Mouse (Mus musculus) right cerebral cortex, adult 2 months (tissue): Measurements from ENCODE around the gene Calcoco2.
"Not testable (repeated sequence)": the region's sequence is repeated elsewhere in the genome, so short reads cannot be mapped to it uniquely, and the experiment has no call there.

ENCODE experiments used
- DNase-seq, 2 experiments: peaks; one replicate each; pipeline ENCODE4 v3.0.0; 2021 to 2022; ENCODE audit warnings: low spot score in 2 of 2

Calcoco2 gene

GRCm38 (mm10) chr11:96111751-96112150, at the start of gene Calcoco2:
TSS of gene Calcoco2 (minus strand) at chr11:96111964.
- no peak for DNase-seq

- no peak for DNase-seq
These were observed 35.7 kb upstream of the Calcoco2 start for GRCm38 (mm10) chr11:96147471-96147870.

- peak; percentile 60 to 74 for DNase-seq
These were observed 34.0 kb upstream of the Calcoco2 start for GRCm38 (mm10) chr11:96145622-96146270.

- no peak for DNase-seq
These were observed 32.0 kb upstream of the Calcoco2 start for GRCm38 (mm10) chr11:96143766-96144165.

GRCm38 (mm10) chr11:96140726-96141175, 29.0 kb upstream of the Calcoco2 start:
- DNase-seq = no peak

GRCm38 (mm10) chr11:96135847-96136246, 24.1 kb upstream of the Calcoco2 start:
- DNase-seq = no peak

- peak; percentile 29 to 70 for DNase-seq
These were observed 21.6 kb upstream of the Calcoco2 start, which contains the start of gene Ttll6 for GRCm38 (mm10) chr11:96133239-96133865. TSS of gene Ttll6 (plus strand) at chr11:96133786.

- DNase-seq = no peak
These were observed 18.8 kb upstream of the Calcoco2 start for GRCm38 (mm10) chr11:96130606-96131005.

GRCm38 (mm10) chr11:96124052-96124914, 12.5 kb upstream of the Calcoco2 start:
- DNase-seq = peak; percentile 6 to 9

GRCm38 (mm10) chr11:96122806-96123205, 11.0 kb upstream of the Calcoco2 start:
- DNase-seq = not testable (repeated sequence)

GRCm38 (mm10) chr11:96119401-96119800, 7.6 kb upstream of the Calcoco2 start:
- no peak for DNase-seq

GRCm38 (mm10) chr11:96116925-96117324, 5.2 kb upstream of the Calcoco2 start:
- not testable (repeated sequence) for DNase-seq

GRCm38 (mm10) chr11:96116116-96116515, 4.4 kb upstream of the Calcoco2 start:
- DNase-seq = no peak

GRCm38 (mm10) chr11:96115416-96115815, 3.7 kb upstream of the Calcoco2 start:
- no peak for DNase-seq

- no peak for DNase-seq
These were observed 2.3 kb upstream of the Calcoco2 start for GRCm38 (mm10) chr11:96114077-96114476.

GRCm38 (mm10) chr11:96110950-96111349, 814 bp downstream of the Calcoco2 start:
- DNase-seq = not testable (repeated sequence)

- DNase-seq = no peak
These were observed 3.4 kb downstream of the Calcoco2 start for GRCm38 (mm10) chr11:96108376-96108775.

- DNase-seq = peak; percentile 27 to 48
These were observed 18.4 kb downstream of the Calcoco2 start for GRCm38 (mm10) chr11:96093361-96093760.

- no peak for DNase-seq
These were observed 19.0 kb downstream of the Calcoco2 start for GRCm38 (mm10) chr11:96092674-96093291.

GRCm38 (mm10) chr11:96091073-96091472, 20.7 kb downstream of the Calcoco2 start:
- DNase-seq = no peak

- no peak for DNase-seq
These were observed 23.8 kb downstream of the Calcoco2 start for GRCm38 (mm10) chr11:96087981-96088380.

- no peak for DNase-seq
These were observed 29.1 kb downstream of the Calcoco2 start for GRCm38 (mm10) chr11:96082682-96083081.
